Mouse (Mus musculus): ENCODE results near the gene Adgrb2. TPM values are rescaled to one million over a fixed set of nuclear protein-coding genes. Genes with fewer than 3 reads are reported as not detected.

The Adgrb2 gene
- total and polyA plus RNA-seq, 3 experiments: 0.08 TPM; not detected in 2

GRCm38 (mm10) chr4:129978930-129979329 lies 5.7 kb upstream of the Adgrb2 start:
- Histone ChIP-seq H3K27ac (ENCODE audit: insufficient read depth, low read depth) (no peak overlapping the region), H3K4me2 (ENCODE audit: insufficient read depth, low read depth, poor library complexity, severe bottlenecking) (no peak overlapping the region), H3K79me2 (replicated peaks; ENCODE audit: control insufficient read depth, extremely low read depth, insufficient read depth, poor library complexity, severe bottlenecking) (no peaks in the 10 kb centered on the region), H3K4me1 (ENCODE audit: control insufficient read depth in 1 of 2, insufficient read depth in 2 of 2) (peaks cover 3 to 43% of the 10 kb centered on the region in 2 experiments), H3K4me3 (replicated peaks in 1 of 3; ENCODE audit: low read depth in 2 of 3, low read length in 2 of 3, poor library complexity in 1 of 3) (no peak overlapping the region), H3K9ac (ENCODE audit: insufficient read depth, low read depth) (no peak overlapping the region), H3K36me3 (replicated peaks in 1 of 2; ENCODE audit: control insufficient read depth in 1 of 2, insufficient read depth in 1 of 2, low read length in 1 of 2) (no peaks in the 10 kb centered on the region), H3K27me3 (replicated peaks) (peaks cover 92% of the 10 kb centered on the region), H3K9me3 (replicated peaks; ENCODE audit: low read length) (no peaks in the 10 kb centered on the region)
- in situ Hi-C loops (cut with MboI; ENCODE audit: low pct_ligation_motif_present, low pct_unique_long_range_greater_than_20kb, low sequenced_read_pairs): no loop called here
- dilution Hi-C loops (cut with MboI; ENCODE audit: extremely low pct_ligation_motif_present, extremely low pct_unique_long_range_greater_than_20kb, low sequenced_read_pairs): no loop called here
- no peak for TF ChIP-seq IRF4 (IDR thresholded peaks at IDR 0.05; ENCODE audit: low read depth, low read length)
- no peak for DNase-seq (ENCODE audit: extremely low read depth)

GRCm38 (mm10) chr4:129981657-129982056 lies 3.0 kb upstream of the Adgrb2 start:
- Histone ChIP-seq H3K4me2 (ENCODE audit: insufficient read depth, low read depth, poor library complexity, severe bottlenecking) (no peak overlapping the region), H3K4me1 (ENCODE audit: control insufficient read depth in 1 of 2, insufficient read depth in 2 of 2) (peaks cover 17 to 53% of the 10 kb centered on the region in 2 experiments), H3K27ac (ENCODE audit: insufficient read depth, low read depth) (no peak overlapping the region), H3K36me3 (replicated peaks in 1 of 2; ENCODE audit: control insufficient read depth in 1 of 2, insufficient read depth in 1 of 2, low read length in 1 of 2) (no peaks in the 10 kb centered on the region), H3K27me3 (replicated peaks) (peaks cover 92% of the 10 kb centered on the region), H3K9me3 (replicated peaks; ENCODE audit: low read length) (peaks cover 3% of the 10 kb centered on the region), H3K79me2 (replicated peaks; ENCODE audit: control insufficient read depth, extremely low read depth, insufficient read depth, poor library complexity, severe bottlenecking) (no peaks in the 10 kb centered on the region), H3K9ac (ENCODE audit: insufficient read depth, low read depth) (no peak overlapping the region), H3K4me3 (replicated peaks in 1 of 3; ENCODE audit: low read depth in 2 of 3, low read length in 2 of 3, poor library complexity in 1 of 3) (no peak overlapping the region)
- DNase-seq (ENCODE audit: extremely low read depth): no peak
- dilution Hi-C loops (cut with MboI; ENCODE audit: extremely low pct_ligation_motif_present, extremely low pct_unique_long_range_greater_than_20kb, low sequenced_read_pairs) (no loop called here), in situ Hi-C loops (cut with MboI; ENCODE audit: low pct_ligation_motif_present, low pct_unique_long_range_greater_than_20kb, low sequenced_read_pairs) (no loop called here)
- TF ChIP-seq USF1 (IDR thresholded peaks at IDR 0.05; ENCODE audit: low read depth, low read length): no peak
- no peak for TF ChIP-seq SMC3 (IDR thresholded peaks at IDR 0.05; ENCODE audit: low read depth, low read length)
- TF ChIP-seq CHD2 (IDR thresholded peaks at IDR 0.05; ENCODE audit: low read length): no peak
- TF ChIP-seq POLR2A (IDR thresholded peaks at IDR 0.05; ENCODE audit: low read depth, low read length): no peak
- TF ChIP-seq IRF4 (IDR thresholded peaks at IDR 0.05; ENCODE audit: low read depth, low read length): no peak
- TF ChIP-seq POLR2AphosphoS2 (IDR thresholded peaks at IDR 0.05; ENCODE audit: low read depth, low read length): no peak

- Histone ChIP-seq H3K79me2 (replicated peaks; ENCODE audit: control insufficient read depth, extremely low read depth, insufficient read depth, poor library complexity, severe bottlenecking) (no peaks in the 10 kb centered on the region), H3K36me3 (replicated peaks in 1 of 2; ENCODE audit: control insufficient read depth in 1 of 2, insufficient read depth in 1 of 2, low read length in 1 of 2) (no peaks in the 10 kb centered on the region), H3K9me3 (replicated peaks; ENCODE audit: low read length) (peaks cover 3% of the 10 kb centered on the region), H3K9ac (ENCODE audit: insufficient read depth, low read depth) (no peak overlapping the region), H3K4me3 (replicated peaks in 1 of 3; ENCODE audit: low read depth in 2 of 3, low read length in 2 of 3, poor library complexity in 1 of 3) (no peak overlapping the region), H3K27ac (ENCODE audit: insufficient read depth, low read depth) (no peak overlapping the region), H3K4me1 (ENCODE audit: control insufficient read depth in 1 of 2, insufficient read depth in 2 of 2) (peaks cover 22 to 54% of the 10 kb centered on the region in 2 experiments), H3K4me2 (ENCODE audit: insufficient read depth, low read depth, poor library complexity, severe bottlenecking) (no peak overlapping the region), H3K27me3 (replicated peaks) (peaks cover 94% of the 10 kb centered on the region)
- TF ChIP-seq USF1 (IDR thresholded peaks at IDR 0.05; ENCODE audit: low read depth, low read length): no peak
- no peak for TF ChIP-seq KAT2A (IDR thresholded peaks at IDR 0.05; ENCODE audit: insufficient replicate concordance, low read length)
- no peak for TF ChIP-seq RAD21 (IDR thresholded peaks at IDR 0.05; ENCODE audit: low read depth, low read length)
- TF ChIP-seq MAX (IDR thresholded peaks at IDR 0.05; ENCODE audit: low read length): no peak
- TF ChIP-seq NELFE (IDR thresholded peaks at IDR 0.05; ENCODE audit: low read depth, low read length): no peak
- TF ChIP-seq ZKSCAN1 (IDR thresholded peaks at IDR 0.05; ENCODE audit: borderline replicate concordance, low read depth, low read length): no peak
- no peak for TF ChIP-seq TBP (conservative IDR thresholded peaks at IDR 0.05; ENCODE audit: low read depth, low read length)
- no peak for TF ChIP-seq UBTF (IDR thresholded peaks at IDR 0.05; ENCODE audit: low read depth, low read length)
- no peak for TF ChIP-seq CHD2 (IDR thresholded peaks at IDR 0.05; ENCODE audit: low read length)
- TF ChIP-seq MYC (IDR thresholded peaks at IDR 0.05; ENCODE audit: low read depth, low read length): no peak
- TF ChIP-seq CHD1 (IDR thresholded peaks at IDR 0.05; ENCODE audit: low read depth, low read length): no peak
- no peak for TF ChIP-seq JUN (IDR thresholded peaks at IDR 0.05; ENCODE audit: insufficient read depth, low read depth, low read length)
- no peak for TF ChIP-seq ZNF384 (IDR thresholded peaks at IDR 0.05; ENCODE audit: low read depth, low read length)
- no peak for TF ChIP-seq MEF2A (IDR thresholded peaks at IDR 0.05; ENCODE audit: borderline replicate concordance, low read depth, low read length)
- no peak for TF ChIP-seq ELF1 (IDR thresholded peaks at IDR 0.05; ENCODE audit: low read depth, low read length)
- no peak for TF ChIP-seq HCFC1 (IDR thresholded peaks at IDR 0.05; ENCODE audit: low read depth, low read length)
- TF ChIP-seq MXI1 (IDR thresholded peaks at IDR 0.05; ENCODE audit: low read depth, low read length): no peak
- no peak for TF ChIP-seq ETS1 (conservative IDR thresholded peaks at IDR 0.05; ENCODE audit: low read depth, low read length)
- no peak for DNase-seq (ENCODE audit: extremely low read depth)
- in situ Hi-C loops (cut with MboI; ENCODE audit: low pct_ligation_motif_present, low pct_unique_long_range_greater_than_20kb, low sequenced_read_pairs): no loop called here
- dilution Hi-C loops (cut with MboI; ENCODE audit: extremely low pct_ligation_motif_present, extremely low pct_unique_long_range_greater_than_20kb, low sequenced_read_pairs): no loop called here
Measured at GRCm38 (mm10) chr4:129983046-129983445, 1.6 kb upstream of the Adgrb2 start.

Measured in CH12.LX (cell line).